Mouse (Mus musculus) frontal cortex, postnatal 36 days (tissue): ENCODE measurements around the gene Vav1.

Experiments used
- DNase-seq, 2 experiments: peaks; one replicate each; pipeline ENCODE4 v3.0.0; 2022; ENCODE audit warnings: low spot score in 2 of 2

Vav1 gene

DNA sequence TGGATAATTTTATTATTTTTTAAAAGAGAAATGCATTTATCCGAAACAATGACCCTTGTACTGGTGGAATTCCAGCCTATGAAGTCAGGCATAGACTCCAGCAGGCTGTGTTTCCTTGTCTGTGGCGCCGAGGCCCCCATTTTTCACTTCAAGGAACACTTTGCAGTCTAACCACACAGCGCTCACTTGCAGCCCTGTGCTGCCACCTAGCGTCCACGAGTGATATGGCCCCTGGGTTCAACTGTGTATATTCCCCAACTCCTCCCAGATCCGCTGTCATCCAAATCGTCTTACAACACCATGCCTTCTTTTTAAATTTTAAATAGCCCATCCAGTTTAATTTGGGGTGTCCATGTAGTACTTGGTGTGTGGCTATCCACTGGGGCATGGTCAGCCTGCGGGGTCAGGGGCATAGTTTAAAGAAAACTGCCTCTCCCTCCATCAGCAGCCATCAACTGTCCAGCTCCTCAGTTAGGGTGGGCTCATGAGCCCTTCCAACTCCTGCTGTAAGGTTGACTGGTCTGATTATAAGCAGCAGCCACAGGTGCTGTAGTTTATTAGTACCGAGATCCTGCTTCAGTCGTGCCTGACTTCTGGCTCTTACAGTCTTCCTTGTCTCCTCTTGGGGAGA lies 56.9 kb downstream of the Vav1 start:
- peak; percentile 90 to 94 for DNase-seq

- no peak for DNase-seq
Measured at GRCm38 (mm10) chr17:57337996-57338395, 59.1 kb downstream of the Vav1 start.

GRCm38 (mm10) chr17:57339298-57339697 lies 60.4 kb downstream of the Vav1 start:
- no peak for DNase-seq

DNA sequence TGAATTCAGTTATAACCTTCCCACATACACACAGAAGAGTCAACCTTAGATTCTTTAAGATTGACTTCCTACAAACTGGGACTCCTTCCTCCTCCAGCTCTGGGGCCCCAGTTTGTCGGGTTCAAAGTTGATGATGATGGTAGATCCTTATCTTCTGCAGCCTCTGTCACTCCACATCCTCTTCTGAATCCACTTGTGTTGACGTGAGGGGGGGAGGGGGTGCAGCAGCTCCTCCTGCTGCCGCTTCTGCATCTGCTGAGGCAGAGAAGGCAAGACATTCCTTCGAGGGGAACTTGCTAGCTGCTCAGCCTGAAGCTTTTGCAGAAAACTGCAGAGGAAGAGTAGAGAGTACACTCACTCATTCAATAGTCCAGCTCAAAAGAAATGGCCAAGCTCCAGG lies 62.7 kb downstream of the Vav1 start:
- no peak for DNase-seq

DNA sequence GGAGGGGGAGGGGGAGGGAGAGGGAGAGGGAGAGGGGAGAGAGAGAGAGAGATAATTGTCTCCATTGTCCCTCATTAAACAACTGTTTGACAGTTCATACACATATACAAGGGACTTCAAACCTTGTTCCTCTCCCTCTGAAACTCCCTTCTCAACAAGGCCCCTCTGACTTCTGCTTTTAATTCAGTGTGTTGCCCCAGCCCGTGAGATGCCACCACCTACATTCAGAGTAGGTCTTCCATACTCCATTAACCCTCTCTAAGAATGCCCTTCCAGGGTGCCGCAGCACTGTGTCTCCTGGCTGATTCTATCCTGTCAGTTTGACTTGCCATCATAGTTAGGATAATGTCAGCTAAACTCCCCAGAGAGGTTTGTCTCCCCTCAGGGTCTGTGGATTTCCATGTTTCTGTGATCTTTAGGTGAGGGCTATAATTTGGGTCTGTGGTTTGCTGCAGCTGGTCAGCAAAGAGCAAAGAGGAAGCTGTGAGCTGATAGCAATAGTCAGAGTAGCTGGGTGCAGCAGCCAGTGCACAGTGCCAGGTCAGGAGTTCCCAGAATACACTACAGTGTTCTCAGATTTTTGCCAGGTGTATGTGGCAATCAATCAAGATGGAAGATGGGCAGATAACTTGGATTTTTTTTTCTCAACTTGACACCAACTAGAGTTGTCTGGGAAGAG lies 65.3 kb downstream of the Vav1 start:
- DNase-seq = no peak

GRCm38 (mm10) chr17:57347017-57347416 lies 68.1 kb downstream of the Vav1 start:
- DNase-seq = no peak

GRCm38 (mm10) chr17:57347781-57348180 lies 68.9 kb downstream of the Vav1 start:
- DNase-seq = no peak

DNA sequence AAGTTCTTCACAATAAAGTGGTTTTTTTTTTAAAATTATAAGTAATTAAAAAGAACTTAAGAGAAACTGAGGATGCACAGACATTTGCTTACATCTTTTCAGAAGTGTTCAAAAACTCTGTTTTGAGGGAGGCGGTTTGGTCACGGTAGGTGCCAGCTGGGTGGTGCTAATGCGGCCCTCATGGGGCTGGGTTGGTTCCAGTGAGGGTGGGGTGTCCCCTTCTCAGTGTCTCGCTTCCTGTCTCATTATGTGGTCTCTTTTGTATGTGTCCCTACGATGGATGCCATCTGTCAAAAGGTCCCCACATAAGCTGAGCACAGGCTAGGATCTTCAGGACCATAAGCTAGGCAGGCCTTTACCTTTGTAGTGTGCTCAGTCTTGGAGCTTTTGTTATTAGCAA lies 70.2 kb downstream of the Vav1 start:
- no peak for DNase-seq

DNA sequence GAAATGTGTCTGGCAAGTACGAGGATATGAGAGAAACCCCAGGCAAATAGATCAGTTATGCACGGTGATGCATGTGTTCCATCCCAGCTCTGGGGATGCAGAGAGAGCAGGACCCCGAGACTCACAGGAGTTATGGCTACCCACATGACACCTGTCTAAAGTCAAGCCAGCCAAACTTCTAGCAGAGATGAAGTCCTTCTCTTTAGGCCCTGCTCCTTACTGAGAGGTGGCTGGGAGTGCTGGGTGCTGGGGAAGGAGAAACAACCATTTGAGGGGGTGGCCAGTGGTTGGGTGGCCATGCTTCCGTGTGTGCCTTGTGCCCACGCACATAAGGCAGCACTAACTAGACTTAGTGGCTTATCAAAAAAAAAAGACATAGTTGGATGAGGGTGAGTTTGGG lies 71.3 kb downstream of the Vav1 start:
- DNase-seq = no peak

GRCm38 (mm10) chr17:57351107-57351506 lies 72.2 kb downstream of the Vav1 start:
- no peak for DNase-seq

- DNase-seq = no peak
Measured at GRCm38 (mm10) chr17:57358441-57358840, 79.5 kb downstream of the Vav1 start, which contains the start of gene Adgre1. Gene Adgre1 (plus strand): TSS chr17:57358691.

- DNase-seq = no peak
Measured at GRCm38 (mm10) chr17:57359485-57360241, 80.8 kb downstream of the Vav1 start.
